Mouse (Mus musculus): ENCODE results near the gene Nup188.

The Nup188 gene

GRCm38 (mm10) chr2:30286192-30287026 lies at the start of gene Nup188, which contains the start of gene Dolk:
Gene Nup188 (plus strand): TSS chr2:30286397.
Gene Dolk (minus strand): TSS chr2:30286334.
- peak; percentile 96 for DNase-seq (ENCODE audit: low spot score)

- no peak for DNase-seq (ENCODE audit: low spot score)
Observed at GRCm38 (mm10) chr2:30236426-30237198, 49.6 kb upstream of the Nup188 start.

GRCm38 (mm10) chr2:30237199-30237880 lies 48.9 kb upstream of the Nup188 start, which contains the start of gene Lrrc8a:
Gene Lrrc8a (plus strand): TSS chr2:30237715.
- peak; percentile 100 for DNase-seq (ENCODE audit: low spot score)

- peak; percentile 60 for DNase-seq (ENCODE audit: low spot score)
Observed at GRCm38 (mm10) chr2:30237881-30238280, 48.3 kb upstream of the Nup188 start.

- no peak for DNase-seq (ENCODE audit: low spot score)
Observed at GRCm38 (mm10) chr2:30238906-30239465, 47.2 kb upstream of the Nup188 start.

- DNase-seq (ENCODE audit: low spot score), result no peak
Observed at GRCm38 (mm10) chr2:30239777-30240176, 46.4 kb upstream of the Nup188 start.

- no peak for DNase-seq (ENCODE audit: low spot score)
Observed at GRCm38 (mm10) chr2:30240267-30240666, 45.9 kb upstream of the Nup188 start, which contains the start of gene Gm28035. Gene Gm28035 (plus strand): TSS chr2:30240567.

- no peak for DNase-seq (ENCODE audit: low spot score)
Observed at GRCm38 (mm10) chr2:30242509-30242908, 43.7 kb upstream of the Nup188 start.

- DNase-seq (ENCODE audit: low spot score), result no peak
Observed at GRCm38 (mm10) chr2:30243391-30243790, 42.8 kb upstream of the Nup188 start.

GRCm38 (mm10) chr2:30244595-30245178 lies 41.5 kb upstream of the Nup188 start:
- DNase-seq (ENCODE audit: low spot score), result no peak

GRCm38 (mm10) chr2:30247036-30247435 lies 39.2 kb upstream of the Nup188 start:
- no peak for DNase-seq (ENCODE audit: low spot score)

- no peak for DNase-seq (ENCODE audit: low spot score)
Observed at GRCm38 (mm10) chr2:30247681-30248080, 38.5 kb upstream of the Nup188 start.

- DNase-seq (ENCODE audit: low spot score), result no peak
Observed at GRCm38 (mm10) chr2:30249182-30249581, 37.0 kb upstream of the Nup188 start.

- no peak for DNase-seq (ENCODE audit: low spot score)
Observed at GRCm38 (mm10) chr2:30250166-30251128, 35.8 kb upstream of the Nup188 start.

- DNase-seq (ENCODE audit: low spot score), result peak; percentile 91
Observed at GRCm38 (mm10) chr2:30251417-30252104, 34.6 kb upstream of the Nup188 start.

GRCm38 (mm10) chr2:30252521-30252920 lies 33.7 kb upstream of the Nup188 start:
- DNase-seq (ENCODE audit: low spot score), result no peak

GRCm38 (mm10) chr2:30253809-30254208 lies 32.4 kb upstream of the Nup188 start:
- DNase-seq (ENCODE audit: low spot score), result peak; percentile 60

- DNase-seq (ENCODE audit: low spot score), result no peak
Observed at GRCm38 (mm10) chr2:30255631-30256395, 30.4 kb upstream of the Nup188 start.

All from T-cell, adult 2 months (primary cell).